Mouse (Mus musculus): ENCODE measurements around the gene Prss56. TPM values are rescaled to one million over a fixed set of nuclear protein-coding genes. Genes with fewer than 3 reads are reported as not detected.

The Prss56 gene
- total RNA-seq, 1 experiment from 2014 or later: not detected

GRCm38 (mm10) chr1:87232197-87232596 lies 49.1 kb downstream of the Prss56 start:
- DNase-seq: no peak

Other genes starting within 250 kb of the Prss56 start
- gene Alppl2, start 93.4 kb upstream of the Prss56 start, total RNA-seq (2021): not detected in 2 replicates
- not detected in 2 replicates for gene Alpi, start 81.7 kb upstream of the Prss56 start, total RNA-seq (2021)
- not detected in 2 replicates for gene Akp3, start 58.3 kb upstream of the Prss56 start, total RNA-seq (2021)
- gene Ecel1, start 26.8 kb upstream of the Prss56 start, total RNA-seq (2021): 0.70 and 2.6 TPM in 2 replicates
- gene Chrnd, start 7.3 kb downstream of the Prss56 start, total RNA-seq (2021): not detected in 2 replicates
- gene Chrng, start 21.3 kb downstream of the Prss56 start, total RNA-seq (2021): not detected in 2 replicates
- 94.4 and 104 TPM in 2 replicates for gene Eif4e2, start 30.6 kb downstream of the Prss56 start, total RNA-seq (2021)
- 245 and 250 TPM in 2 replicates for gene Efhd1, start 81.0 kb downstream of the Prss56 start, total RNA-seq (2021)
- gene Gigyf2, start 143.7 kb downstream of the Prss56 start, total RNA-seq (2021): 81.4 and 83.4 TPM in 2 replicates
- 0.38 TPM in 1 of 2 replicates, not detected in the other for gene Kcnj13, start 211.4 kb downstream of the Prss56 start, total RNA-seq (2021)